Mouse (Mus musculus) embryonic facial prominence, embryonic 15.5 days (tissue): ENCODE measurements around the gene Agbl5. TPM values are rescaled to one million over a fixed set of nuclear protein-coding genes. Genes with fewer than 3 reads are reported as not detected.

Source experiments
- ATAC-seq: fragments of 200-750 bp; cut with Nextera tagmentation; 2 replicates; pipeline ENCODE4 v1.8.0; 2017; ENCODE audit warnings: low read depth, moderate TSS enrichment; ENCODE audit not compliant: insufficient number of reproducible peaks, low FRiP score, low TSS enrichment
- H3K27ac ChIP-seq: fragments of 300-500 bp; sonication (generic); replicated peaks from 2 replicates; pipeline ENCODE4 v1.5.1; 2015; ENCODE audit warnings: mild to moderate bottlenecking, inconsistent platforms
- H3K27me3 ChIP-seq: fragments of 300-500 bp; sonication (generic); 2 replicates; pipeline ENCODE4 v1.6.1; 2015; ENCODE audit warnings: inconsistent platforms
- H3K36me3 ChIP-seq: fragments of 300-500 bp; sonication (generic); 2 replicates; pipeline ENCODE4 v1.6.1; 2015; ENCODE audit warnings: mild to moderate bottlenecking, inconsistent platforms
- H3K4me1 ChIP-seq: fragments of 300-500 bp; sonication (generic); 2 replicates; pipeline ENCODE4 v1.6.1; 2015; ENCODE audit warnings: inconsistent platforms
- H3K4me2 ChIP-seq: fragments of 300-500 bp; sonication (generic); replicated peaks from 2 replicates; pipeline ENCODE4 v1.6.1; 2015; ENCODE audit warnings: mild to moderate bottlenecking, inconsistent platforms
- H3K4me3 ChIP-seq: fragments of 300-500 bp; sonication (generic); replicated peaks from 2 replicates; pipeline ENCODE4 v1.5.1; 2015; ENCODE audit warnings: mild to moderate bottlenecking, inconsistent platforms
- H3K9ac ChIP-seq: fragments of 300-500 bp; sonication (generic); 2 replicates; pipeline ENCODE4 v1.6.1; 2015; ENCODE audit warnings: inconsistent platforms
- H3K9me3 ChIP-seq: fragments of 300-500 bp; sonication (generic); replicated peaks from 2 replicates; pipeline ENCODE4 v1.6.1; 2016; ENCODE audit warnings: inconsistent platforms
- WGBS: fragments of 180-500 bp; shearing (Covaris S2); methylation state at CpG from one replicate; pipeline ENCODE4 v1.1.7; 2015; 5-methylcytosine and 5-hydroxymethylcytosine counted together
- polyA plus RNA-seq: library from polyadenylated mRNA; unstranded; fragments of >200 nt; fragmentation: Nextera tagmentation; extraction: Ambion mirVana; gene quantifications from 2 replicates; pipeline ENCODE4 v1.2.1, GENCODE M21; 2015

The Agbl5 gene
- polyA plus RNA-seq, 1 experiment from 2014 or later, result 28.7 TPM

GRCm38 (mm10) chr5:30933705-30934104 is 45.2 kb downstream of the Agbl5 start:
- no peaks in the 10 kb centered on the region for H3K27me3 ChIP-seq
- no peak overlapping the region for H3K4me2 ChIP-seq
- no peaks in the 10 kb centered on the region for H3K4me1 ChIP-seq
- no peaks in the 10 kb centered on the region for H3K9me3 ChIP-seq
- H3K9ac ChIP-seq, result no peak overlapping the region
- 62% methylated on average over 5 of the region's 5 CpGs for WGBS
- no peaks in the 10 kb centered on the region for H3K36me3 ChIP-seq
- no peak for ATAC-seq
- H3K27ac ChIP-seq, result no peak overlapping the region
- no peak overlapping the region for H3K4me3 ChIP-seq

- Histone ChIP-seq H3K36me3 (no peaks in the 10 kb centered on the region), H3K27me3 (no peaks in the 10 kb centered on the region), H3K4me2 (no peak overlapping the region), H3K4me1 (no peaks in the 10 kb centered on the region), H3K27ac (no peak overlapping the region), H3K9me3 (no peaks in the 10 kb centered on the region), H3K4me3 (no peak overlapping the region), H3K9ac (no peak overlapping the region)
- no peak for ATAC-seq
- 83% methylated on average over 5 of the region's 5 CpGs for WGBS
These were observed 46.4 kb downstream of the Agbl5 start for GRCm38 (mm10) chr5:30934725-30935461.

GRCm38 (mm10) chr5:30943004-30943403 is 54.5 kb downstream of the Agbl5 start:
- Histone ChIP-seq H3K4me1 (peaks cover 7% of the 10 kb centered on the region), H3K4me2 (no peak overlapping the region), H3K27me3 (peaks cover 3% of the 10 kb centered on the region; the same call in 1 of the 2 replicates), H3K36me3 (no peaks in the 10 kb centered on the region), H3K9me3 (no peaks in the 10 kb centered on the region), H3K9ac (no peak overlapping the region), H3K27ac (no peak overlapping the region), H3K4me3 (no peak overlapping the region)
- no peak for ATAC-seq
- 93% methylated on average over 2 of the region's 2 CpGs for WGBS

- no peaks in the 10 kb centered on the region for H3K36me3 ChIP-seq
- peaks cover 3% of the 10 kb centered on the region; the same call in 1 of the 2 replicates for H3K27me3 ChIP-seq
- no peaks in the 10 kb centered on the region for H3K9me3 ChIP-seq
- no peak overlapping the region for H3K27ac ChIP-seq
- 88% methylated on average over 6 of the region's 6 CpGs for WGBS
- H3K9ac ChIP-seq, result no peak overlapping the region
- ATAC-seq, result no peak
- peaks cover 15% of the 10 kb centered on the region for H3K4me1 ChIP-seq
- H3K4me3 ChIP-seq, result no peak overlapping the region
- H3K4me2 ChIP-seq, result 0 out of 2 replicates have a peak overlapping the region, but pooled peaks have one; percentile 87
These were observed 55.9 kb downstream of the Agbl5 start for GRCm38 (mm10) chr5:30944344-30944743.

DNA sequence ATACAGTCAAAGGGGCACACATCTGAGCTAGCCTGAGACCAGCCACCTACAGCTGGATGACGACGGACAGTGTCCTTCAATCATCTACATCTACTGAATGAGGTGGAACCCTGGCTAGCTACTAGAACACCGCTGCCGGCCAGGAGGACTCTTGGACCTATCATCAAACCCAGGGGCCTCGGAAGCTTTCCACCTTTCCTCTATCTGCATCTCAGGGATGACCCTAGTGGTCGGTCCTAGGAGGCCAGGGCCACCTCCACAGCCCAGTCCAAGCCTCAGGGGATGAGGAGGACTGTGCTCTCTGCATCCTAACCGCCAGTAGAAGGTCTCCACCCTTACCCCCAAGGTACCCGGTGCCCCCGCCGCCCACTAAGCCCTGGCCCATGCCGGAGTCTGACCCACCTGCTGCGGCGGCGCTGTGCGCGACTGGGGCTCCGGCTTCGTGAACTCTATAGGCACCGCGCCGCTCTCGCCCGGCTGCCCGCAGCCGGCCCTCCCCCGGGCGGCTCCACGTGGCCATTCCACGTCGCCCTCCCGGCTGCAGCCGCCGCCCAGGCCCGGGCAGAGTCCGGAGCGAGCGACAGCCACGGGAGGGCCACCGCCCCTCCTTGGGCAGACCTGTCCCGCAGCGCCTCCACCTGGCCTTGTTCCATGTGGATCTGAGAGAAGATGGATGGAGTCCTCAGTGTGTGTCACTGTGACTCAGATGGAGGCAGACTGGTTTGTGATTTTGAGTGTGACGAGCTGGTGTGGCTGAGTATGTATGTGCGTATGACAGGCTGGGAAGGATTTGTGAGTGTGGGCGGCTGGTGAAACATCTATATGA is 56.7 kb downstream of the Agbl5 start, which contains the start of gene Cgref1:
Gene Cgref1, minus strand, starts transcription at position 636 of the 826 bp plus-strand sequence.
- Histone ChIP-seq H3K27ac (no peak within 1 kb of the TSS), H3K9ac (0 out of 2 replicates have a peak within 1 kb of the TSS, but pooled peaks have one; percentile 12), H3K4me1 (peaks cover 20% of the 10 kb centered on the region), H3K9me3 (no peaks in the 10 kb centered on the region), H3K36me3 (no peaks in the 10 kb centered on the region), H3K27me3 (peaks cover 3% of the 10 kb centered on the region; the same call in 1 of the 2 replicates), H3K4me3 (peak within 1 kb of the TSS; percentile 47), H3K4me2 (peak within 1 kb of the TSS; percentile 87)
- peak; percentile 22; the same call in 1 of the 2 replicates for ATAC-seq
- WGBS, result 5% methylated on average over 44 of the region's 44 CpGs

- Histone ChIP-seq H3K4me3 (no peak overlapping the region), H3K9me3 (no peaks in the 10 kb centered on the region), H3K27ac (no peak overlapping the region; the same call in 1 of the 2 replicates), H3K4me1 (peaks cover 28% of the 10 kb centered on the region), H3K27me3 (peaks cover 3% of the 10 kb centered on the region; the same call in 1 of the 2 replicates), H3K36me3 (peaks cover 15% of the 10 kb centered on the region), H3K4me2 (0 out of 2 replicates have a peak overlapping the region, but pooled peaks have one; percentile 86), H3K9ac (no peak overlapping the region)
- 74% methylated on average over 5 of the region's 5 CpGs for WGBS
- ATAC-seq, result no peak
These were observed 60.1 kb downstream of the Agbl5 start for GRCm38 (mm10) chr5:30948620-30949019.

GRCm38 (mm10) chr5:30949654-30950326 is 61.3 kb downstream of the Agbl5 start:
- peak overlapping the region; percentile 86 for H3K4me2 ChIP-seq
- peak; percentile 86 for ATAC-seq

GRCm38 (mm10) chr5:30950451-30950850 is 62.0 kb downstream of the Agbl5 start:
- ATAC-seq, result no peak
- H3K9ac ChIP-seq, result peak overlapping the region; percentile 45
- H3K27ac ChIP-seq, result peak overlapping the region; percentile 86; the same call in 1 of the 2 replicates
- peaks cover 3% of the 10 kb centered on the region; the same call in 1 of the 2 replicates for H3K27me3 ChIP-seq
- WGBS, result 38% methylated on average over 4 of the region's 4 CpGs
- H3K36me3 ChIP-seq, result peaks cover 34% of the 10 kb centered on the region
- H3K4me1 ChIP-seq, result peaks cover 23% of the 10 kb centered on the region
- H3K9me3 ChIP-seq, result no peaks in the 10 kb centered on the region
- peak overlapping the region; percentile 60 for H3K4me3 ChIP-seq
- H3K4me2 ChIP-seq, result peak overlapping the region; percentile 86

More at GRCm38 (mm10) chr5:30949654-30950326, 61.3 kb downstream of the Agbl5 start:
- under 1% methylated on average over 31 of the region's 31 CpGs for WGBS
- Histone ChIP-seq H3K4me3 (peak overlapping the region; percentile 60), H3K27ac (peak overlapping the region; percentile 86), H3K9me3 (no peaks in the 10 kb centered on the region), H3K4me1 (peaks cover 28% of the 10 kb centered on the region), H3K9ac (peak overlapping the region; percentile 45), H3K36me3 (peaks cover 27% of the 10 kb centered on the region), H3K27me3 (peaks cover 3% of the 10 kb centered on the region; the same call in 1 of the 2 replicates)

DNA sequence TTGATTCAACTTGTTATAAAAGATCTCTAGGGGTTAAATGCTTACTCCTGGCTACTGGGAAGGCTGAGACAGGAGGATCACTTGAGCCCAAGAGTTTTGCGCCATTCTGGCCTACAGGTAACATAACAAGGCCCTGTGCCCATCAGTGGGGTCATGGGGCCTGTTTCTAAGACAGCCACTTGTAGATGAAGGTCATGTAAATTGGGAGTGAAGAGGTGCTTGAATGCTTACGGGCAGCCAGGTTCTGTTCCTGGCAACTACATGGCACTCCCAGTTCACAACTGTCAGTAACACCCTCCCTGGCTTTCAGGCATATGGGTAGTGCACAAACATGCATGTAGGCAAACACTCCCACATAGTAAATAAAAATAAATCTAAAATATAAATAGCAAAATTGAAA is 62.4 kb downstream of the Agbl5 start:
- 91% methylated on average over 2 of the region's 2 CpGs for WGBS
- H3K9ac ChIP-seq, result no peak overlapping the region
- H3K9me3 ChIP-seq, result no peaks in the 10 kb centered on the region
- no peak overlapping the region for H3K4me3 ChIP-seq
- peaks cover 3% of the 10 kb centered on the region; the same call in 1 of the 2 replicates for H3K27me3 ChIP-seq
- no peak for ATAC-seq
- H3K4me1 ChIP-seq, result peaks cover 21% of the 10 kb centered on the region
- H3K36me3 ChIP-seq, result peaks cover 38% of the 10 kb centered on the region
- H3K4me2 ChIP-seq, result peak overlapping the region; percentile 86; the same call in 1 of the 2 replicates
- no peak overlapping the region for H3K27ac ChIP-seq

DNA sequence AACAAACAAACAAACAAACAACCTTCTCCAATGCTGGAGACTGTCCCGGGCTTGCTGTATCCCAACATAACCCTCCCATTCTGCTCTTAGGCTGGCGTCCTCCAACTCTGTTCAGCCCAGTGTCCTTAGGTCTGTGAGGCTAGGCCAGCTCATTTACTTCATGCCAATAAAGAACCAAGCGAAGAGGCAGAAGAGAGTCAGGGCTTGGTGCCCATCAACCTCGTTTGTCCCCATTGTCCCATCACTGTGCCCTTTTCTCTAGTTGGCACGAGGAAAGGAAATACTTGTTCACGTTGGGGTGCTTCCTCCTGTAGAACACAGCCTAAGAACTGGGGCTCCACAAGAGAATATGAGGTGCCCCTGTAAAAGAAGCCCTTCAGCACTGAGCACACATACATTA is 63.2 kb downstream of the Agbl5 start:
- H3K4me1 ChIP-seq, result peaks cover 21% of the 10 kb centered on the region
- no peak overlapping the region for H3K27ac ChIP-seq
- H3K4me3 ChIP-seq, result no peak overlapping the region
- no peaks in the 10 kb centered on the region for H3K27me3 ChIP-seq
- no peak overlapping the region for H3K9ac ChIP-seq
- H3K36me3 ChIP-seq, result peaks cover 40% of the 10 kb centered on the region
- 84% methylated on average over 6 of the region's 6 CpGs for WGBS
- ATAC-seq, result no peak
- no peaks in the 10 kb centered on the region for H3K9me3 ChIP-seq
- no peak overlapping the region for H3K4me2 ChIP-seq
